ENCODE assay signal across 31 mouse cellular contexts in genomic region chr14:29752876-29753275, GRCm38 (mm10). TPM values are rescaled to one million over a fixed set of nuclear protein-coding genes. Genes with fewer than 3 reads are reported as not detected.
DNase-seq lines count a peak whose midpoint lies in the region; ATAC-seq and TF ChIP-seq lines count a peak whose summit lies in the region.
"Had no signal": no experiment of that assay in that cellular context is flagged by ENCODE, and none has a peak within 500 bp of the region (broad histone marks: within the 10 kb centered on the region; RNA-seq: fewer than 3 reads in every experiment).

No protein-coding gene starts in this region.

- no peaks in the 10 kb centered on the region for H3K9me3 ChIP-seq in lung, postnatal 0 days (ENCODE audit: low read length)
- H3K9me3 ChIP-seq: embryonic facial prominence, embryonic 12.5 days; forebrain, embryonic 12.5 days; heart, embryonic 12.5 days; hindbrain, embryonic 10.5 days; limb, embryonic 12.5 days; midbrain, embryonic 12.5 days; stomach, embryonic 15.5 days had no signal

- H3K36me3 ChIP-seq in lung, postnatal 0 days (ENCODE audit: insufficient read depth, low read length) = no peaks in the 10 kb centered on the region
- H3K36me3 ChIP-seq: embryonic facial prominence, embryonic 12.5 days; forebrain, embryonic 12.5 days; heart, embryonic 12.5 days; hindbrain, embryonic 10.5 days; limb, embryonic 12.5 days; midbrain, embryonic 12.5 days; stomach, embryonic 15.5 days had no signal

- no peaks in the 10 kb centered on the region for H3K4me1 ChIP-seq in lung, postnatal 0 days (ENCODE audit: insufficient read depth, low read depth, low read length)
- H3K4me1 ChIP-seq: embryonic facial prominence, embryonic 12.5 days; forebrain, embryonic 12.5 days; heart, embryonic 12.5 days; hindbrain, embryonic 10.5 days; limb, embryonic 12.5 days; midbrain, embryonic 12.5 days; stomach, embryonic 15.5 days had no signal

- DNase-seq in frontal cortex, postnatal 36 days (ENCODE audit: low spot score in 2 of 2) = peak; percentile 21 to 49
- no peak for DNase-seq in frontal cortex, postnatal 10 days (ENCODE audit: low spot score in 2 of 2)
- DNase-seq in lung, postnatal 0 days (ENCODE audit: low spot score) = peak; percentile 4
- DNase-seq in lung, postnatal 25 days (ENCODE audit: low spot score) = no peak
- DNase-seq in brain, adult 2 months (ENCODE audit: low read depth, low spot score) = peak; percentile 52
- DNase-seq in left cerebral cortex, postnatal 25 days (ENCODE audit: low spot score in 2 of 2) = peak; percentile 23 to 54
- DNase-seq in retina, postnatal 1 day = no peak
- DNase-seq: cerebellum, adult 2 months; cerebellum, postnatal 25 days; gastrocnemius, postnatal 10 days; heart, postnatal 10 days; kidney, adult 9 months; kidney, postnatal 14 days; liver, postnatal 0 days; thymus, postnatal 25 days had no signal

- ATAC-seq in lung, postnatal 0 days = no peak
- ATAC-seq: hindbrain, embryonic 16.5 days; intestine, embryonic 16.5 days; liver, postnatal 0 days had no signal

- intact Hi-C loops in left cerebral cortex, postnatal 25 days (cut with DNase I) = no loop called here

- no peak for TF ChIP-seq EP300 in lung, postnatal 0 days (IDR thresholded peaks at IDR 0.05)

- WGBS in lung, postnatal 0 days = 46% methylated on average over 5 of the region's 5 CpGs

- H3K27ac ChIP-seq in lung, postnatal 0 days (ENCODE audit: low read length) = no peak overlapping the region
- H3K27ac ChIP-seq: embryonic facial prominence, embryonic 12.5 days; forebrain, embryonic 12.5 days; hindbrain, embryonic 10.5 days; limb, embryonic 12.5 days; midbrain, embryonic 12.5 days; stomach, embryonic 15.5 days had no signal

- TF ChIP-seq CTCF in lung, postnatal 0 days (IDR thresholded peaks at IDR 0.05) = no peak

- no peak overlapping the region for H3K9ac ChIP-seq in lung, postnatal 0 days (replicated peaks; ENCODE audit: low read depth)
- H3K9ac ChIP-seq: embryonic facial prominence, embryonic 12.5 days; forebrain, embryonic 12.5 days; heart, embryonic 12.5 days; limb, embryonic 12.5 days; liver, postnatal 0 days; midbrain, embryonic 12.5 days; stomach, embryonic 15.5 days had no signal

- no peak overlapping the region for H3K4me2 ChIP-seq in lung, postnatal 0 days (replicated peaks; ENCODE audit: low read depth, low read length)
- H3K4me2 ChIP-seq: embryonic facial prominence, embryonic 12.5 days; forebrain, embryonic 12.5 days; heart, embryonic 12.5 days; limb, embryonic 12.5 days; liver, embryonic 11.5 days; midbrain, embryonic 12.5 days; stomach, embryonic 15.5 days had no signal

- no peak overlapping the region for H3K4me3 ChIP-seq in lung, postnatal 0 days (ENCODE audit: low read depth, low read length)
- H3K4me3 ChIP-seq: embryonic facial prominence, embryonic 12.5 days; erythroblast, embryonic 14.5 days; forebrain, embryonic 12.5 days; heart, embryonic 12.5 days; hindbrain, embryonic 10.5 days; limb, embryonic 12.5 days; midbrain, embryonic 12.5 days; stomach, embryonic 15.5 days had no signal

- H3K27me3 ChIP-seq in lung, postnatal 0 days (replicated peaks; ENCODE audit: insufficient read depth, low read length) = no peaks in the 10 kb centered on the region
- H3K27me3 ChIP-seq: embryonic facial prominence, embryonic 12.5 days; forebrain, embryonic 12.5 days; heart, embryonic 12.5 days; limb, embryonic 12.5 days; midbrain, embryonic 12.5 days; stomach, embryonic 15.5 days had no signal

RNA-seq across cellular contexts. Expression of gene Cacna2d3, which starts 31.2 kb away (rescaled TPM):
- polyA plus RNA-seq in lung, postnatal 0 days (2015; fragmentation: Nextera tagmentation; extraction: Ambion mirVana) = 0.50 and 0.90 TPM in 2 replicates
- 100 to 1,000 TPM; 116 to 137 TPM for total RNA-seq in left cerebral cortex, postnatal 25 days (2021)
- total RNA-seq: granulocyte monocyte progenitor cell, adult 5-6 weeks; megakaryocyte progenitor cell, adult 5-6 weeks; MEL; neutrophil, adult 5-6 weeks had no signal
- polyA plus RNA-seq: C2C12; liver, postnatal 0 days had no signal

Comparison
In these comparisons a context has a peak if more than half of its experiments do, and no peak if none do; other contexts are left out.
1. DNase-seq: peak in frontal cortex, postnatal 36 days (2 of 2), lung, postnatal 0 days (single experiment), brain, adult 2 months (single experiment) and left cerebral cortex, postnatal 25 days (2 of 2); none in frontal cortex, postnatal 10 days (0 of 2), lung, postnatal 25 days (single experiment) and retina, postnatal 1 day (single experiment).